Mouse (Mus musculus) midbrain, embryonic 12.5 days (tissue): ENCODE measurements around the gene Clic1. TPM values are rescaled to one million over a fixed set of nuclear protein-coding genes. Genes with fewer than 3 reads are reported as not detected.
A peak's percentile ranks its signal among the peaks of the same experiment; 100 is the strongest.

ENCODE experiments used
- ATAC-seq: fragments of 200-750 bp; cut with Nextera tagmentation; 2 replicates; pipeline ENCODE4 v1.8.0; 2017; ENCODE audit warnings: low read depth, moderate TSS enrichment, moderate library complexity; ENCODE audit not compliant: low FRiP score
- H3K27ac ChIP-seq: fragments of 300-500 bp; sonication (generic); replicated peaks from 2 replicates; pipeline ENCODE4 v1.5.1; 2016; ENCODE audit warnings: mild to moderate bottlenecking
- H3K27me3 ChIP-seq: fragments of 300-500 bp; sonication (generic); 2 replicates; pipeline ENCODE4 v1.6.1; 2016; ENCODE audit warnings: mild to moderate bottlenecking
- H3K36me3 ChIP-seq: fragments of 300-500 bp; sonication (generic); 2 replicates; pipeline ENCODE4 v1.6.1; 2016
- H3K4me1 ChIP-seq: fragments of 300-500 bp; sonication (generic); 2 replicates; pipeline ENCODE4 v1.6.1; 2016
- H3K4me2 ChIP-seq: fragments of 300-500 bp; sonication (generic); replicated peaks from 2 replicates; pipeline ENCODE4 v1.6.1; 2016; ENCODE audit warnings: mild to moderate bottlenecking, moderate library complexity
- H3K4me3 ChIP-seq: fragments of 300-500 bp; sonication (generic); 2 replicates; pipeline ENCODE4 v1.5.1; 2016; ENCODE audit warnings: mild to moderate bottlenecking
- H3K9ac ChIP-seq: fragments of 300-500 bp; sonication (generic); replicated peaks from 2 replicates; pipeline ENCODE4 v1.6.1; 2016; ENCODE audit warnings: mild to moderate bottlenecking, moderate library complexity
- H3K9me3 ChIP-seq: fragments of 300-500 bp; sonication (generic); 2 replicates; pipeline ENCODE4 v1.6.1; 2016; ENCODE audit warnings: mild to moderate bottlenecking
- WGBS: fragments of 180-500 bp; shearing (Covaris S2); methylation state at CpG from one replicate; pipeline ENCODE4 v1.1.7; 2016; 5-methylcytosine and 5-hydroxymethylcytosine counted together
- polyA plus RNA-seq: library from polyadenylated mRNA; unstranded; fragments of >200 nt; fragmentation: Nextera tagmentation; extraction: Ambion mirVana; gene quantifications from 2 replicates; pipeline ENCODE4 v1.2.1, GENCODE M21; 2016

Clic1 gene
- polyA plus RNA-seq, 1 experiment from 2014 or later, result 165 TPM

DNA sequence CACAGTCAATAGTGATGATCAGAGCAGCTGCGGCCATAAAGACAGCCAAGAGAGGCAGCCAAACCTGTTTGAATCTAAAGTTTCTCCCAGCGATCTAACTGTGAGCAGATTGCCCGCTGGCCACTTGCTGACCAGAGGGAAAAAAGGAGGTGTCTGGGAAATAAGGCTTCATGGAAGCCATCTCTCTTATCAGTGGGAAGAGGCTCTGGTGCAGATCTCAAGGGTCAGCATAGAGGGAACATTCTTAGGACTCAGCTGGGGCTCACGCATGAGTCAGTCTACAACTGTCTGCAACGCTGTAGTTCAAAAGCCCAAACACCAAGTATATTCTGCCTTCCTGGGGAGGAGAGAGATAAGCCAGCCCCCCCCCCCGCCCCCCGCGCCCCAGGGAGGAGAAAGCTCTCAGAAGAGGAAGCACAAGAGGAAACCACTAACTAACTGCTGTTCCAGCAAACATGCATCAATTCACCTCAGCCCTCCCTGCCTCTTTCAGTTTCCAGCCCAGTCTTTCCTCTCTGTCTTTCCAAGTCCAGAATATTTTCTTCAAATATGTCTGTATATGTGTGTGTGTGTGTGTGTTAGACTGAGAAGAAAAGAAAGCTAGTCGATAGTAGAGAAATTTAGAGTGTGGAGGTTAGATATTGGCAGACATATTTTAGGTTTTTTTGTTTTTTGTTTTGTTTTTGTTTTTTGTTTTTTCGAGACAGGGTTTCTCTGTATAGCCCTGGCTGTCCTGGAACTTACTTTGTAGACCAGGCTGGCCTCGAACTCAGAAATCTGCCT is 1.4 kb upstream of the Clic1 start:
- no peaks in the 10 kb centered on the region for H3K9me3 ChIP-seq
- H3K4me3 ChIP-seq, result no peak overlapping the region
- no peaks in the 10 kb centered on the region for H3K27me3 ChIP-seq
- ATAC-seq, result no peak
- no peak overlapping the region for H3K9ac ChIP-seq
- 39% methylated on average over 11 of the region's 11 CpGs for WGBS
- H3K4me2 ChIP-seq, result no peak overlapping the region; the same call in 1 of the 2 replicates
- peak overlapping the region; percentile 61 for H3K27ac ChIP-seq
- peaks cover 65% of the 10 kb centered on the region for H3K4me1 ChIP-seq
- peaks cover 7% of the 10 kb centered on the region; the same call in 1 of the 2 replicates for H3K36me3 ChIP-seq

DNA sequence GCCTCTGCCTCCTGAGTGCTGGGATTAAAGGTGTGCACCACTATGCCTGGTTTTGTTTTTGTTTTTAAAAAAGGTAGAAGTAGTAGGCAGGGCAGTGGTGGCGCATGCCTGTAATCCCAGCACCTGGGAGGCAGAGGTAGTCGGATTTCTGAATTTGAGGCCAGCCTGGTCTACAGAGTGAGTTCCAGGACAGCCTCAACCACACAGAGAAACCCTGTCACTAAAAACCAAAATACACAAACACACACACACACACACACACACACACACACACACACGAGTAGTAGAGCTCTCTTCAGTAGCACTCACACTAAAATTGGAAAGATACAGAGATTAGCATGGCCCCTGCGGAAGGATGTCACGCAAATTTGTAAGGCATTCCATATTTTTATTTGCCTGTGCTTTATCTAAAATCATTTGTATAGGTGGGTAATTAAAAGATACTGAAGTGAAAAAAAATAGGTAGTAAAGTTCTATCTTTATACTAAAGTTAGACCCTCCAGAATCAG is 780 bp upstream of the Clic1 start:
- Histone ChIP-seq H3K4me1 (peaks cover 65% of the 10 kb centered on the region), H3K4me3 (no peak overlapping the region), H3K27ac (peak overlapping the region; percentile 93), H3K9me3 (0 out of 2 replicates have a peak, but pooled peaks cover 1% of the 10 kb centered on the region), H3K9ac (no peak overlapping the region), H3K36me3 (peaks cover 12% of the 10 kb centered on the region), H3K27me3 (no peaks in the 10 kb centered on the region), H3K4me2 (peak overlapping the region; percentile 67)
- WGBS, result 72% methylated on average over 5 of the region's 5 CpGs
- ATAC-seq, result no peak

DNA sequence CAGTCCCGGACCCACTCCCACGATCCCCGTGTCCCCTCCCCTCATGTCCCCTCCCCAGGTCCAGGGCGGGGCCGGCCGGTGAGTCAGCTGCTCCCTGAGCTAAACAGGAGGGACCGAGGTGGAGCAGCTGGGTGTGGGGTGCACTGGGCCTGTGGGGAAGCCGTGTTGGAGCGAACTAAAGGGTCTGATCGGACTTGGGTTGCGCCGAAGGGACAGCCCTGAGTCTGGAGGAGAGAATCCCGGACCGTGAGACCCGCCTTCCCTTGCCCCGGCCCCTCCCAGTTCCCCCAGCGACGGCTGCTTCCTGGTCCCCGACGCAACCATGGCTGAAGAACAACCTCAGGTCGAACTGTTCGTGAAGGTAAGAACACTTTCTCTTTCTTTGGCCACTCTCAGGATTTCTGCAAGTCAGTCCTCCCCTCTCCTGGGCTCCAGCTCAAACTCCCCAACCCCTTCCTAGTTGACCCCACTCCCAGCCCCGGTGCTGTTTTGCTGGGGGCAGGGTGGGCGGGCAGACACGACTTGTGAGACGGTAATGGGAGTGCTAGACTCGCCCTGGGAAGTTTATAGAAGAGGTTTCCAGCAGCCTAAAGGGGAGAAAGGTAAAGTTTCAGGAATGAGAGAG is 472 bp downstream of the Clic1 start:
- H3K4me2 ChIP-seq, result peak overlapping the region; percentile 67
- WGBS, result 0% methylated on average over 24 of the region's 27 CpGs
- H3K27ac ChIP-seq, result peak overlapping the region; percentile 93
- H3K9ac ChIP-seq, result peak overlapping the region; percentile 83
- H3K27me3 ChIP-seq, result no peaks in the 10 kb centered on the region
- 0 out of 2 replicates have a peak, but pooled peaks cover 4% of the 10 kb centered on the region for H3K9me3 ChIP-seq
- ATAC-seq, result no peak
- H3K4me1 ChIP-seq, result peaks cover 65% of the 10 kb centered on the region
- H3K36me3 ChIP-seq, result peaks cover 22% of the 10 kb centered on the region
- peak overlapping the region; percentile 52 for H3K4me3 ChIP-seq

DNA sequence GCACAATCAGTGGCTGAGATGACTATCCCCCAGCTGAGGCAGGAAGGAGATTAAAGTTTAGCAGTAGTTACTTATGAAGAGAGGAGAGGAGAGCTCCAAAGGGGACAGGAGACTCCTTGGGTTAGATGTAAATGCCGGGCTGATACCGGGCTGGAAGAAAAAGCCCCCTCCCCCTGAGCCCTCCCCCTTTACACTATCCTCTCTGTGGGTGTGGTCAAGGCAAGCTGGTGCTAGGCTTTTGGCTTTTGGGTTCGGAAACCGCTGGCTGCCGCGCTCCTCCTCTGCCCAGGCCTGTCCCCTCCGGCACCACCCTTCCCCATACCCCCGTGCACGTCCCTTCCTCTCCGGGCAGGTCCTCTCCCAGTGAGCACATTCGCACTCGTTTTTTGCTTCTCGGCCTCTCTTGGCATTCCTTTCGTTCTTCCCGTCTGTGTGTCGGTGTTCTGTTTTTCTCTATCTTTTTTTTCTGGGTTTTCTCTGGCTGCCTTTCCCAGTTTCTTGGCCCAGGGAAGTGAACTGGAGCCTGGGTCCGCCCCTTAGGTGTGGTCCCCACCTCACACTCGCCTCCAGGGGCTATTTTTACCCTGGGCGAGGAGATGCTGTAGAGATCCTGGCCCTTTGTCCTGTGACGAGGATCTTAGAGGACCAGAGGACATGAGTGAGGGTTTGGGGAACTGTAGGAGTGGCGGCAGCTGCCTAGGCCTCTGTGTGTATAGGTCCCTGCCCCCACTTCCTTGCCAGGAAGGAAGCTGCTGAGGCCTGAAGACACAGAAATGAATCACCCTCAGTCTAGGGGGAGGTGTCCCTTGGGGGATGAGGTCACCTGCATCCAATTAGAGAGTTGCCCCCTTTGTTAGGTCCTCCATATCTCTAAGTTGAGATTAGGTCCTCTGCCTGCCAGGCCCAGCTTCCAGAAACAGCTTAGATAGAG is 1.7 kb downstream of the Clic1 start:
- Histone ChIP-seq H3K9ac (peak overlapping the region; percentile 83), H3K27ac (peak overlapping the region; percentile 93), H3K4me1 (peaks cover 53% of the 10 kb centered on the region), H3K4me3 (peak overlapping the region; percentile 52), H3K4me2 (peak overlapping the region; percentile 67), H3K27me3 (no peaks in the 10 kb centered on the region), H3K9me3 (0 out of 2 replicates have a peak, but pooled peaks cover 4% of the 10 kb centered on the region), H3K36me3 (peaks cover 32% of the 10 kb centered on the region)
- peak; percentile 70 for ATAC-seq
- 2% methylated on average over 21 of the region's 21 CpGs for WGBS

DNA sequence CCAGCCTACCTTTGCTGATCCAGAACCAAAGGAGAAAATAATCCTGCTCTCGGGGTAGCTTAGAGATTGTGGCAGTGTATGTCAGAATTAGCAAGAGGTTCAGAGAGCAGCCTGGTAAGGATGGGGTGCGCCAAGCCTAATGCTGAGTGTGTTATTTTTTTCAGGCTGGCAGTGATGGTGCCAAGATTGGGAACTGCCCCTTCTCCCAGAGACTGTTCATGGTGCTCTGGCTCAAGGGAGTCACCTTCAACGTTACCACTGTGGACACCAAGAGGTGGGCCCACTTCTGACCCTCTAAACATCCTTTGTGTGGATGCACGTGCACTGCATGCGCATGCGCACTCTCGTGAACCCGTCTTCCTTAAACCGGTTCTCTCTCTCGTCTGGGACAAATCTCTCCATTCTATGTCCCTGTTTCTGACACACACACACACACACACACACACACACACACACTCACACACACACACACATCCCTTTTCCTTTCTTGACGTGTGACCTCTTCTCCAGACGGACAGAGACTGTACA is 2.6 kb downstream of the Clic1 start:
- ATAC-seq, result no peak
- H3K27ac ChIP-seq, result peak overlapping the region; percentile 93
- H3K36me3 ChIP-seq, result peaks cover 39% of the 10 kb centered on the region
- 0 out of 2 replicates have a peak, but pooled peaks cover 4% of the 10 kb centered on the region for H3K9me3 ChIP-seq
- 71% methylated on average over 12 of the region's 12 CpGs for WGBS
- H3K4me2 ChIP-seq, result peak overlapping the region; percentile 67
- peak overlapping the region; percentile 52 for H3K4me3 ChIP-seq
- H3K9ac ChIP-seq, result peak overlapping the region; percentile 83
- no peaks in the 10 kb centered on the region for H3K27me3 ChIP-seq
- H3K4me1 ChIP-seq, result peaks cover 47% of the 10 kb centered on the region

DNA sequence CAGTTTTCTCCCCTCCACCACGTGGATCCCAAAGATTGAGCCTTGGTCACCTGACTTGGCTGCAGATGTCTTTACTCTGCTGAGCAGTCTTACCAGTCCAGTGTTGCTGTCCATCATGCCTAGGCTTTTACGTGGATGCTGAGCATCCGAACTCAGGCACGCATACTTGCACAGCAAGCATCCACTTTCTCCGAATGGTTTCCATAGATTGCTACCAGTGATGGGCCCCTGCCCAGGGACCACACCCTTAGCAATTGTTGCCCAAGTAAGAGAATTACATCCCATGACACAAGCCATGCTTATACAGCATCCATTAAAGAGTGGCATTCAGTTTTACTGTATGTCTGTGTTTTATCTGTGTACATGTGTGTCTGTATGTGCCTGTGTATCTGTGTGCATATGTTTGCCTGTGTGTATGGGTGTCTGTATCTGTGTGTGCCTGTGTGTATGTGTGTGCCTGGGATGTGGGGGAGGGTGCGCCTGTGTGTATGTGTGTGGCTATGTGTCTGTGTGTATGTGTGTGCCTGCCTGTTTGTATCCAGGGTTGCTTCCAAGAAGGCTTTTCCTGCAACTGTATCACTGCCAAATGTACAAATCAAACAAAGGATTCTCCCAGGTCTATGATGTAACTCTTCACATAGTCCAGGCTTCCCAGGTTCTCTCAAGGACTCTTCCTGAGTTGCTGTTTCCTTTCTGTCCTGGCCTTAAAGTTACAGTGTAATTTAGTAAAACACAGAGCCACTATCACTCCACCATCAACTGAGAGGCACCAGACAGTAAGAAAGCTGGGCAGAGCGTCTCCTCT is 6.1 kb downstream of the Clic1 start:
- WGBS, result 92% methylated on average over 7 of the region's 7 CpGs
- H3K27ac ChIP-seq, result no peak overlapping the region
- 0 out of 2 replicates have a peak, but pooled peaks cover 4% of the 10 kb centered on the region for H3K9me3 ChIP-seq
- H3K27me3 ChIP-seq, result no peaks in the 10 kb centered on the region
- H3K36me3 ChIP-seq, result peaks cover 48% of the 10 kb centered on the region
- no peak for ATAC-seq
- no peak overlapping the region for H3K4me3 ChIP-seq
- peaks cover 34% of the 10 kb centered on the region for H3K4me1 ChIP-seq
- H3K4me2 ChIP-seq, result no peak overlapping the region
- no peak overlapping the region for H3K9ac ChIP-seq

DNA sequence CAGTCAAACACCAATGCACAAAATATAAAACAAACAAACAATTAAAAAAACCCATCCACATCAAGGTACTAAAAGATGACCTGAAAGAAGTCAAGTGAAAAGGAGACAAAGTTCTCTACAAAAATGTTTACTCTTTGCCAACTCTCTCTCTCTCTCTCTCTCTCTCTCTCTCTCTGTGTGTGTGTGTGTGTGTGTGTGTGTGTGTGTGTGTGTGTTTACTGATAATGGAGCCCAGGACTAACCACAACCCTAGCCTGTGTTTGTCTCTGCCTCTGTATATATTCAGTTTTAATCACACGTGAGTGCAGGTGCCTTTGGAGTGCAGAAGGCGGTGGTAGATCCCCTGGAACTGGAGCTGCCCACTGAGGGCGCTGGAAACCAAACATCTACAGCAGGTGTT is 7.3 kb downstream of the Clic1 start:
- Histone ChIP-seq H3K4me3 (no peak overlapping the region), H3K4me1 (peaks cover 35% of the 10 kb centered on the region), H3K4me2 (no peak overlapping the region), H3K27ac (no peak overlapping the region), H3K27me3 (no peaks in the 10 kb centered on the region; the same call in 1 of the 2 replicates), H3K9me3 (0 out of 2 replicates have a peak, but pooled peaks cover 4% of the 10 kb centered on the region), H3K9ac (no peak overlapping the region), H3K36me3 (peaks cover 58% of the 10 kb centered on the region)
- ATAC-seq, result no peak
- WGBS, result 77% methylated on average over 3 of the region's 3 CpGs

DNA sequence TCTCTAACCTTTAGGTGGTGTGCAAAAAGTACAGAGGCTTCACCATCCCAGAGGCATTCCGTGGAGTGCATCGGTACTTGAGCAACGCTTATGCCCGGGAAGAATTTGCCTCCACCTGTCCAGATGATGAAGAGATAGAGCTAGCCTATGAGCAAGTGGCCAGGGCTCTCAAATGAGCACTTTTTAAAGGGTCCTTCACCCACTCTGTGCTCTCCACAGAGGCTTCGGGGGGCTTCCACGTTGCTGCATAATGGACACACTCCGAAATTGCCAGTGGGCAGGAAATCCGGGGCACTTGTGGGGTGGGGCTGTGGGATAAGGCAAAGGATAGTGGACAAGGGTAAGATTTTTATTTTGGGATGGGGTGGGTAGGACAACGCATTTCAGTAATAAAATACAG is 8.6 kb downstream of the Clic1 start:
- 0 out of 2 replicates have a peak, but pooled peaks cover 4% of the 10 kb centered on the region for H3K9me3 ChIP-seq
- peak overlapping the region; percentile 68 for H3K4me3 ChIP-seq
- peak; percentile 13 for ATAC-seq
- peak overlapping the region; percentile 35 for H3K9ac ChIP-seq
- H3K36me3 ChIP-seq, result peaks cover 63% of the 10 kb centered on the region
- H3K27ac ChIP-seq, result peak overlapping the region; percentile 88
- H3K4me1 ChIP-seq, result peaks cover 24% of the 10 kb centered on the region
- WGBS, result 73% methylated on average over 9 of the region's 9 CpGs
- peak overlapping the region; percentile 81; the same call in 1 of the 2 replicates for H3K4me2 ChIP-seq
- H3K27me3 ChIP-seq, result peaks cover 5% of the 10 kb centered on the region; the same call in 1 of the 2 replicates

DNA sequence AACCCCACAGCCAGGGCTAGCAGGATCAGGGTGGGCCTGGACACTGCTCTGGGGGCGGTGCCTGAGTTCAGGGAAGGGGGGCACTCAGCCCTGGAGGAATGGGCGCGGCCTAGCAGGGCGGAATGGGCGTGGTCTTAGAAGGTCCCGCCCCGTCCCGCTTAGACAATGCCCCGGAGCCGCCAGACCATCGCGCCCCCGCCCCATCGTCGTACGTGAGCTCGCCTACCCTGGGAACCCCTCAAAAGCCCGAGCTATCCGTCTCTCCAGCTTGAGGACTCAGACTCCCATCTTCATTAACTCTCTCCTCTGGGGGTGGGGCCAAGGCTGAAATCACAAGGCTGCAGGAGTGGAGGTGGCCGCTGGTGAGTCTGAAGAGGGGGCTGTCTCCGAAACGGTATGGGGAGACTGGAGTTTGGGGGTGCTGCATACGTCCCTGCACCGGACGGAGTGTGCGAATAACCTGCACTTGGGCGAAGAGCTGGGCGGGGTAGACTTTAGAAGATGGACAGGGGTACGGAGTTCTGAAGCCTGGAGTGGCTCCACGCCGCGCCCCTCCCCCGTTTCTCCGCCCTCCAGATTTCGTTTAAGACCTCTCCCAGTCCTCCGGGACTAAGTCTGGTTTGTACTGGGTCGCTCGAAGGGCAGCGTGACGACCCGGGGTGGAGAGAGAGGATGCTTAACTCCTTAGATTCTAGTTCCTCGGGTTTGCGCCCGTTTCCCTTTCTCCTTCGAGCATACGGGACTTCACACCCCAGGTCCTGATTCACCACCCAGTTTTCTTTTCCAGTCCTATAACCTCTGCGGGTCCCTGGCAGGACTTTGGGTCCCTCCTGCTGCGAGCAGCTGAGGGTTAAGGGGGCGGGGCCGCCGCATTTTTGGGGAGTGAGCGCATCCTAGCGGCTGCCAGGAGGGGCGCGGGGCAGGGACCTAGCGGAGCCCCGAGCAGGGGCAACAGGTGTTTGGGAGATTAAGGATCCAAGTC is 9.4 kb downstream of the Clic1 start, which contains the start of gene Ddah2:
TSS of gene Ddah2 (plus strand) at position 125 of the 982 bp plus-strand sequence.
- Histone ChIP-seq H3K27me3 (peaks cover 14% of the 10 kb centered on the region), H3K27ac (peak within 1 kb of the TSS; percentile 88), H3K4me3 (peak within 1 kb of the TSS; percentile 68), H3K4me2 (peak within 1 kb of the TSS; percentile 81), H3K36me3 (peaks cover 58% of the 10 kb centered on the region), H3K9ac (peak within 1 kb of the TSS; percentile 89), H3K9me3 (0 out of 2 replicates have a peak, but pooled peaks cover 1% of the 10 kb centered on the region), H3K4me1 (peaks cover 27% of the 10 kb centered on the region)
- under 1% methylated on average over 57 of the region's 57 CpGs for WGBS
- peak; percentile 91 for ATAC-seq
